Mouse (Mus musculus): ENCODE measurements around the gene Mrpl11. TPM values are rescaled to one million over a fixed set of nuclear protein-coding genes. Genes with fewer than 3 reads are reported as not detected.

Mrpl11 gene
- 106 and 116 TPM in 2 replicates for polyA plus RNA-seq (2015; fragmentation: Nextera tagmentation; extraction: Ambion mirVana)

DNA sequence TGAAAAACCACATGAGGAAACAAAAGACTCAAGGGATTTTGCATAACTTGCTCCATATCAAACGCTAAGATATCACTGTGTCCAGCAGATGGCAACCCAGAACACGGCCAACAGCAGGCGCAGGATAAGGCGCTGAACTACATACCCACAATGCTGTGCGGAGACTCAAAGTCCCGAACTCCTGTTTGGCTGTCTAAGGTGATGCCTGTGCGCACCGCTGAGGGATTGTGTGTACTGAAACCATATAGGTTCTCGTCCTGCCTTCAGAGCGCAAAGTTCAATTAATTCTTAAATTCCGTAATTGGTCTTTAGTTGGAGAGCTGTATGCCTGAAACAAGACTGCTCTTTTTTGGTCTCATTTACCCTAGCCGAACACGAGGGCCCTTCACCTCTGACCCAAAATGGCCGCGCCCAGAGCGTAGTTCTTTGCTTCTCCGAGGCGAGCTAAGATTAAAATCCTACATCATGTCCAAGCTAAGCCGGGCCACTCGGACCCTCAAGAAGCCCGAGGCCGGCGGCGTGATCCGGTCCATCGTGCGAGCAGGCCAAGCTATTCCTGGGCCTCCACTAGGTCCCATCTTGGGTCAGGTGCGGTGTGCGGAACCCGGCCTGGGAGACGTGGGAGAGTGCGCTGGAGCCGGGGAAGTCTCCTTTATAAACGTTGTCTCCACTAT is at the start of gene Mrpl11:
TSS of gene Mrpl11 (plus strand) at position 220 of the 674 bp plus-strand sequence.
- 0% methylated on average over 34 of the region's 34 CpGs for WGBS
- Histone ChIP-seq H3K4me1 (replicated peaks; ENCODE audit: control insufficient read depth, insufficient read depth, low read length) (peaks cover 11% of the 10 kb centered on the region), H3K4me3 (replicated peaks; ENCODE audit: low read length) (peak within 1 kb of the TSS; percentile 83), H3K27me3 (replicated peaks; ENCODE audit: control insufficient read depth, insufficient read depth, low read length) (no peaks in the 10 kb centered on the region), H3K9ac (replicated peaks; ENCODE audit: low read depth, low read length) (peak within 1 kb of the TSS; percentile 89), H3K4me2 (ENCODE audit: low read length) (peak within 1 kb of the TSS; percentile 67), H3K9me3 (ENCODE audit: control insufficient read depth, low read length) (no peaks in the 10 kb centered on the region), H3K36me3 (ENCODE audit: control insufficient read depth, insufficient read depth) (peaks cover 13% of the 10 kb centered on the region), H3K27ac (ENCODE audit: low read length) (peak within 1 kb of the TSS; percentile 79)
- peak; percentile 99 for ATAC-seq

DNA sequence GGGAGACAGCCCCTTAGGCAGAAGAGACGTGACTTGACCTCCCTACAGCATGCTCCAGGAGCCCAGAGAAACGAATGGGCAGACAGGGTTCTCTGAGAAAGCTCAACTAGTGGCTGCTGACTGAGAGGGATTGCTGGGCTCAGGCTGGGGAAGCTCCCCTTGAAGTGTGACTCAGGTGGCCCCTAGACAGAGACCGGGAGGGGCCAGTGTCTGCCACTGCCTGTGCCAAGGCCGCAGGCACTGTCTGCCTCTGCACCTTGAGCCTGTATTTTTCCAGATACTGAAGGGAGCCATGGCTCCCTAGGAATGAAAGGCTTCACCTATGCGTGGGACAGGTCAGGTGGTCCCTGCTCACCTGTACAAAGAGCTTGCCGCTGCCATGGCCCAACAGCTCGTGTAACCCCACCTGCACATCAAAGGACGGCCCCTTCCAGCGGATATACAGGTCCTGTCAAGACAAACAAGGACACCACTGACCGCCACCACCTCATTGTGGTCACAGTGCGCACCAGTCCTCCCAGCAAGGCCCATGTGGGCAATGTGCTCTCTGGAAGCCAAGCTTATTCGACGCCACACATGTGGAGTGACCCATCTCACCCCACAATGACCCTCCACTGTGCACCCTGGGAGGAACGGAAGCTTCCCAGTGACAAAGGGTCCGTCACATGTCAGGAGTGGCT is 45.9 kb upstream of the Mrpl11 start:
- WGBS = 88% methylated on average over 15 of the region's 15 CpGs
- H3K9me3 ChIP-seq (ENCODE audit: control insufficient read depth, low read length) = no peaks in the 10 kb centered on the region
- no peaks in the 10 kb centered on the region for H3K4me1 ChIP-seq (replicated peaks; ENCODE audit: control insufficient read depth, insufficient read depth, low read length)
- H3K27ac ChIP-seq (ENCODE audit: low read length) = no peak overlapping the region
- no peak overlapping the region for H3K9ac ChIP-seq (replicated peaks; ENCODE audit: low read depth, low read length)
- no peak overlapping the region for H3K4me3 ChIP-seq (replicated peaks; ENCODE audit: low read length)
- peaks cover 48% of the 10 kb centered on the region for H3K36me3 ChIP-seq (ENCODE audit: control insufficient read depth, insufficient read depth)
- H3K27me3 ChIP-seq (replicated peaks; ENCODE audit: control insufficient read depth, insufficient read depth, low read length) = no peaks in the 10 kb centered on the region
- ATAC-seq = no peak
- H3K4me2 ChIP-seq (ENCODE audit: low read length) = no peak overlapping the region

DNA sequence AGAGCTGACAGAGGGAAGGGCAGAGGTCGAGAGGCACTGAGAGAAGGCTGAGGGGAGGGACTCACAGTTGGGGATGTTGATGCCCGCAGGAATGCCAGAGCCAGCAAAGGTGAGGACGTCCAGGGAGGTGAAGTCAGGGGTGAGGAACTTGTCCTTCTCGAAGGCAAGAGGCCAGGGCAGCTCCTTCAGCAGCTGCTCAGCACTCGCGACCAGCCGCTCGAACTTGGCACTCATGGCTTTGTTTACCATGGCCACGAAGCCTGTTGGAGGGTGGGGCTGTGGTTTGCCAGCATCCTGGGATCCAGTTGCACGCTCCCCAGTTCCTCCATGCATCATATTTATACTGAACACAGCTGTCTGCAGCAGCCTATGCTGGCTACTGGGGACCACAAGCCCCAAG is 45.1 kb upstream of the Mrpl11 start:
- Histone ChIP-seq H3K27ac (ENCODE audit: low read length) (no peak overlapping the region), H3K9ac (replicated peaks; ENCODE audit: low read depth, low read length) (no peak overlapping the region), H3K9me3 (ENCODE audit: control insufficient read depth, low read length) (no peaks in the 10 kb centered on the region), H3K4me1 (replicated peaks; ENCODE audit: control insufficient read depth, insufficient read depth, low read length) (no peaks in the 10 kb centered on the region), H3K27me3 (replicated peaks; ENCODE audit: control insufficient read depth, insufficient read depth, low read length) (no peaks in the 10 kb centered on the region), H3K36me3 (ENCODE audit: control insufficient read depth, insufficient read depth) (peaks cover 48% of the 10 kb centered on the region), H3K4me2 (ENCODE audit: low read length) (no peak overlapping the region), H3K4me3 (replicated peaks; ENCODE audit: low read length) (no peak overlapping the region)
- 89% methylated on average over 10 of the region's 10 CpGs for WGBS
- ATAC-seq = no peak

GRCm38 (mm10) chr19:4919652-4920051 is 42.3 kb upstream of the Mrpl11 start:
- no peak overlapping the region for H3K4me3 ChIP-seq (replicated peaks; ENCODE audit: low read length)
- H3K27ac ChIP-seq (ENCODE audit: low read length) = no peak overlapping the region
- no peaks in the 10 kb centered on the region for H3K4me1 ChIP-seq (replicated peaks; ENCODE audit: control insufficient read depth, insufficient read depth, low read length)
- H3K4me2 ChIP-seq (ENCODE audit: low read length) = no peak overlapping the region
- no peaks in the 10 kb centered on the region for H3K9me3 ChIP-seq (ENCODE audit: control insufficient read depth, low read length)
- peaks cover 46% of the 10 kb centered on the region for H3K36me3 ChIP-seq (ENCODE audit: control insufficient read depth, insufficient read depth)
- H3K9ac ChIP-seq (replicated peaks; ENCODE audit: low read depth, low read length) = no peak overlapping the region
- 85% methylated on average over 6 of the region's 6 CpGs for WGBS
- no peaks in the 10 kb centered on the region for H3K27me3 ChIP-seq (replicated peaks; ENCODE audit: control insufficient read depth, insufficient read depth, low read length)
- ATAC-seq = no peak

DNA sequence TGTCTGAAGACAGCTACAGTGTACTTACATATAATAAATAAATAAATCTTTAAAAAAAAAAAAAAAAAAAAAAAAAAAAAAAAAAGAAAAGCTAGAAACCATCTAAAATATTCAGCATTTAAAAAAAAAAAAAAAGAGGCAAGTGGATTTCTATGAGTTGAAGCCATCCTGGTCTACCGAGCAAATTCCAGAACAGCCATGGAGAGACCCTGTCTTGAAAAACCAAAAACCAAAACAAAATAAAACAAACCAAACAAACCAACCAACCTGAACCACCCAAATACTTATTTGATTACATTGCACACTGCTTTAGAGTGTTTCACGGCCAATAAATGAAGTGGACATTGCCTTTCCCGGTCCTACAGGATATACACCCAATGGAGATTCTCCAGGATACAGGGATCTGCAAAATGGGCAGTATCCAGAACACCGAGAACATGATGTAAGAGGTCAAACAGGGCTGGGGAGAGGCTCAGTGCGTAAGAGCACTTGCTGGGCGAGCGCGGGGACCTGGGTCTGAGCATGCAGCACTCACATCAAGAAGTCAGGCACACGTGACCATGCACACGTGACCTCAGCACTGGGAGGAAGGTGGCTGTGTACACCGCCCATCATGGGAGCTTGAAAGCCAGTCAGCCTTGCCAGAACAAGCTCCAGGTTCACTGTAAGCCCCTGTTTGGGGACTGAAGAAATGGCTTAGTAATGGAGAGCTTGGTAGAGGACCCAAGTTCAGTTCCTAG is 36.7 kb upstream of the Mrpl11 start:
- 96% methylated on average over 11 of the region's 11 CpGs for WGBS
- Histone ChIP-seq H3K4me1 (replicated peaks; ENCODE audit: control insufficient read depth, insufficient read depth, low read length) (peaks cover 20% of the 10 kb centered on the region), H3K9ac (replicated peaks; ENCODE audit: low read depth, low read length) (no peak overlapping the region), H3K27ac (ENCODE audit: low read length) (no peak overlapping the region), H3K4me3 (replicated peaks; ENCODE audit: low read length) (no peak overlapping the region), H3K36me3 (ENCODE audit: control insufficient read depth, insufficient read depth) (peaks cover 22% of the 10 kb centered on the region), H3K4me2 (ENCODE audit: low read length) (no peak overlapping the region), H3K27me3 (replicated peaks; ENCODE audit: control insufficient read depth, insufficient read depth, low read length) (no peaks in the 10 kb centered on the region), H3K9me3 (ENCODE audit: control insufficient read depth, low read length) (no peaks in the 10 kb centered on the region)
- ATAC-seq = no peak

DNA sequence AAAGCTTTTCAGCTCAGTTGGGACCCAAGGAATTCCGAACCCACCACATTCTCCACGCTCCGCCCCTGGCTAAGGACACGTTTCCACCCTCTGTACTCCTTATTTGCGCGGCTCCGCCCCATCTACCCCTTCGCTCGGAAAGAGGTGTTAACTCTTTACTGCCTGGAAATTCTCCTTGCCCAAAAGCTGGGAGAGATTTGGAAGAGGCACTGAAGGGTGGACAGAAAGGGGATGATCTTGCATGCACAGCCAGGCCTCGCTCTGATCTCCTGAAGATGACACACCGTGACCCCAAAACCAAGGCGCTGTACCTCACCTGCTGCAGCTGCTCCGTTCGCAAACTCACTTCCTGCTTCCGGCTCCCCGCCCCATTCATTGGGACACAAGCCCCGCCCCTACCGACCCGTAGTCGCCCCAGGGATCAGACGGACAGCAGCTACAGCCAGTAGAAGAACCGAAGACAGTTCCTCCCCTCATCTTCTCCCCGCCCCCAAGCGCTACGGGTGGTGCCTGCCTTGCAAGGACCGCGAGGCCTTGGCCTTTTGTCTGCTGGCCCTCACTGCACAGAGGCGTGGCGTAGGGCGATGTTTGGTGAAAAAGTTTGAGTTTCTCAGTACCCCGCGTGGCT is 33.9 kb upstream of the Mrpl11 start, which contains the start of gene Dpp3:
TSS of gene Dpp3 (minus strand) at position 384 of the 628 bp plus-strand sequence.
- Histone ChIP-seq H3K27ac (ENCODE audit: low read length) (peak within 1 kb of the TSS; percentile 65), H3K36me3 (ENCODE audit: control insufficient read depth, insufficient read depth) (peaks cover 2% of the 10 kb centered on the region)
- WGBS = under 1% methylated on average over 32 of the region's 32 CpGs

DNA sequence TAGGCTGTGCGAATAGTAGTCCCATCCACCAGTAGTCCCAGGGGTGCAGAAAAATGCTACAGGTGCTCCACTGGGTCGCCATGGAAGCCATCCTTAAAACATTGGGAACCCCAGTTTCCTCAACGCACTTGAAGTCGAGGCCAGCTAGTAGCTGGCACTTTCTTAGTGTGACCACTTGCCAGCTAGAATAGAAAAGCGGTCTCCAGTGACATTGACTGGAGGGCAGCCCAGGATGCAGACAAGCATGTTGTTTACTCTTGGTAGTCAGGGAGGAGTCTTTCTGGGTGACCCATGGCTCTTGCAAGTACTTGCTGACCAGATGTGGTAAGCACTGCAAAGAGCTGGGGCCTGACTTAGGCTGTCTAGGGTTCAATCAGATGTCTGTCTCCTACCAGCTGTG is 33.2 kb upstream of the Mrpl11 start:
- no peak; the same call in 1 of the 2 replicates for ATAC-seq
- peak overlapping the region; percentile 72 for H3K9ac ChIP-seq (replicated peaks; ENCODE audit: low read depth, low read length)
- H3K36me3 ChIP-seq (ENCODE audit: control insufficient read depth, insufficient read depth) = no peaks in the 10 kb centered on the region; the same call in none of the 2 replicates
- peaks cover 20% of the 10 kb centered on the region for H3K4me1 ChIP-seq (replicated peaks; ENCODE audit: control insufficient read depth, insufficient read depth, low read length)
- peak overlapping the region; percentile 65 for H3K27ac ChIP-seq (ENCODE audit: low read length)
- H3K9me3 ChIP-seq (ENCODE audit: control insufficient read depth, low read length) = no peaks in the 10 kb centered on the region
- peak overlapping the region; percentile 61 for H3K4me3 ChIP-seq (replicated peaks; ENCODE audit: low read length)
- H3K4me2 ChIP-seq (ENCODE audit: low read length) = peak overlapping the region; percentile 80
- 58% methylated on average over 5 of the region's 5 CpGs for WGBS
- H3K27me3 ChIP-seq (replicated peaks; ENCODE audit: control insufficient read depth, insufficient read depth, low read length) = no peaks in the 10 kb centered on the region

More for the DNA sequence above, 33.9 kb upstream of the Mrpl11 start, which contains the start of gene Dpp3:
- no peaks in the 10 kb centered on the region for H3K27me3 ChIP-seq (replicated peaks; ENCODE audit: control insufficient read depth, insufficient read depth, low read length)
- H3K4me2 ChIP-seq (ENCODE audit: low read length) = peak within 1 kb of the TSS; percentile 80
- H3K9ac ChIP-seq (replicated peaks; ENCODE audit: low read depth, low read length) = peak within 1 kb of the TSS; percentile 72
- peak within 1 kb of the TSS; percentile 61 for H3K4me3 ChIP-seq (replicated peaks; ENCODE audit: low read length)
- H3K4me1 ChIP-seq (replicated peaks; ENCODE audit: control insufficient read depth, insufficient read depth, low read length) = peaks cover 20% of the 10 kb centered on the region
- peak; percentile 98 for ATAC-seq
- no peaks in the 10 kb centered on the region for H3K9me3 ChIP-seq (ENCODE audit: control insufficient read depth, low read length)

- no peak overlapping the region for H3K27ac ChIP-seq (ENCODE audit: low read length)
Measured at GRCm38 (mm10) chr19:4936896-4937295, 25.1 kb upstream of the Mrpl11 start.

More at GRCm38 (mm10) chr19:4936896-4937295, 25.1 kb upstream of the Mrpl11 start:
- no peak for ATAC-seq
- Histone ChIP-seq H3K9me3 (ENCODE audit: control insufficient read depth, low read length) (no peaks in the 10 kb centered on the region), H3K4me3 (replicated peaks; ENCODE audit: low read length) (no peak overlapping the region), H3K27me3 (replicated peaks; ENCODE audit: control insufficient read depth, insufficient read depth, low read length) (no peaks in the 10 kb centered on the region), H3K4me2 (ENCODE audit: low read length) (no peak overlapping the region), H3K9ac (replicated peaks; ENCODE audit: low read depth, low read length) (no peak overlapping the region), H3K4me1 (replicated peaks; ENCODE audit: control insufficient read depth, insufficient read depth, low read length) (peaks cover 3% of the 10 kb centered on the region), H3K36me3 (ENCODE audit: control insufficient read depth, insufficient read depth) (no peaks in the 10 kb centered on the region; the same call in 1 of the 2 replicates)
- WGBS = 90% methylated on average over 2 of the region's 2 CpGs

Data from forebrain, embryonic 16.5 days (tissue).